Mouse (Mus musculus) ES-E14 (cell line): Measurements from ENCODE around the gene Spns3.

Source experiments
- CHD2 ChIP-seq: IDR thresholded peaks from 2 replicates; pipeline ENCODE4 v1.6.1; 2014; ENCODE audit warnings: mild to moderate bottlenecking, low read depth, low read length, inconsistent platforms
- HCFC1 ChIP-seq: IDR thresholded peaks from 2 replicates; pipeline ENCODE4 v1.6.1; 2012; ENCODE audit warnings: low read length, inconsistent platforms, borderline replicate concordance; ENCODE audit not compliant: insufficient read depth
- MAFK ChIP-seq: IDR thresholded peaks from 2 replicates; pipeline ENCODE4 v1.6.1; 2014; ENCODE audit warnings: mild to moderate bottlenecking, low read depth, low read length, inconsistent platforms; ENCODE audit not compliant: insufficient read depth
- ZC3H11A ChIP-seq: IDR thresholded peaks from 2 replicates; pipeline ENCODE4 v1.6.1; 2012; ENCODE audit warnings: low read depth, mild to moderate bottlenecking, inconsistent platforms, low read length, borderline replicate concordance
- ZNF384 ChIP-seq: IDR thresholded peaks from 2 replicates; pipeline ENCODE4 v1.6.1; 2012; ENCODE audit warnings: low read depth, low read length, inconsistent platforms

- TF ChIP-seq HCFC1: no peak
- TF ChIP-seq MAFK: no peak
- TF ChIP-seq ZC3H11A: no peak
- no peak for TF ChIP-seq CHD2
- TF ChIP-seq ZNF384: no peak
Measured at GRCm38 (mm10) chr11:72481952-72482351, 68.4 kb downstream of the Spns3 start.
